ENCODE assay signal across 9 mouse cellular contexts in genomic region chr16:22107897-22108516, GRCm38 (mm10). TPM values are rescaled to one million over a fixed set of nuclear protein-coding genes. Genes with fewer than 3 reads are reported as not detected.
DNase-seq lines count a peak whose midpoint lies in the region; ATAC-seq lines count a peak whose summit lies in the region.
"Had no signal": no experiment of that assay in that cellular context is flagged by ENCODE, and none has a peak within 500 bp of the region (broad histone marks: within the 10 kb centered on the region; RNA-seq: fewer than 3 reads in every experiment).

No protein-coding gene starts in this region.

- no peak overlapping the region for H3K9ac ChIP-seq in kidney, embryonic 16.5 days (replicated peaks; ENCODE audit: low read length)
- no peak overlapping the region; the same call in 1 of the 2 replicates for H3K9ac ChIP-seq in heart, embryonic 15.5 days
- H3K9ac ChIP-seq: limb, embryonic 12.5 days had no signal

- intact Hi-C loops in left cerebral cortex, postnatal 10 days (cut with DNase I) = loop anchor here (5.0 kb wide), 1 partner anchor 184 kb away; no protein-coding TSS in a partner anchor

- no peaks in the 10 kb centered on the region for H3K36me3 ChIP-seq in kidney, embryonic 16.5 days (ENCODE audit: insufficient read depth, low read length)
- no peaks in the 10 kb centered on the region for H3K36me3 ChIP-seq in heart, embryonic 15.5 days

- peaks cover 7% of the 10 kb centered on the region; the same call in 1 of the 2 replicates for H3K4me1 ChIP-seq in kidney, embryonic 16.5 days (ENCODE audit: insufficient read depth, low read length)
- peaks cover 38% of the 10 kb centered on the region for H3K4me1 ChIP-seq in heart, embryonic 15.5 days (replicated peaks)

- no peaks in the 10 kb centered on the region for H3K9me3 ChIP-seq in kidney, embryonic 16.5 days (ENCODE audit: low read length)
- H3K9me3 ChIP-seq in heart, embryonic 15.5 days (replicated peaks) = no peaks in the 10 kb centered on the region
- H3K9me3 ChIP-seq: limb, embryonic 12.5 days had no signal

- H3K4me3 ChIP-seq in kidney, embryonic 16.5 days (ENCODE audit: low read length) = no peak overlapping the region
- H3K4me3 ChIP-seq in heart, embryonic 15.5 days = peak overlapping the region; percentile 16
- H3K4me3 ChIP-seq: limb, embryonic 12.5 days had no signal

- H3K27me3 ChIP-seq in kidney, embryonic 16.5 days (ENCODE audit: insufficient read depth, low read length) = no peaks in the 10 kb centered on the region
- H3K27me3 ChIP-seq in heart, embryonic 15.5 days = no peaks in the 10 kb centered on the region
- H3K27me3 ChIP-seq: limb, embryonic 12.5 days had no signal

- no peak overlapping the region for H3K27ac ChIP-seq in kidney, embryonic 16.5 days (ENCODE audit: low read length)
- peak overlapping the region; percentile 65 for H3K27ac ChIP-seq in heart, embryonic 15.5 days
- H3K27ac ChIP-seq: limb, embryonic 12.5 days had no signal

- DNase-seq in kidney, adult 18-20 months = peak; percentile 58
- DNase-seq in Muller cell, postnatal 12 days (ENCODE audit: inconsistent ontology term) = peak; percentile 93
- peak; percentile 17 for DNase-seq in cerebellum, adult 9-11 months
- DNase-seq in left cerebral cortex, postnatal 10 days (ENCODE audit: extremely low spot score in 1 of 2, low spot score in 2 of 2) = peak; percentile 38 to 39
- DNase-seq in retina, postnatal 1 day = peak; percentile 81
- DNase-seq in embryo, embryonic 10 days (ENCODE audit: low spot score) = no peak

- ATAC-seq in kidney, embryonic 16.5 days (ENCODE audit: low FRiP score, low TSS enrichment) = no peak
- ATAC-seq in heart, embryonic 15.5 days (replicated peaks; ENCODE audit: insufficient number of reproducible peaks, insufficient read depth, low FRiP score, low read depth) = peak; percentile 86

- WGBS in kidney, embryonic 16.5 days = 61% methylated on average over 7 of the region's 7 CpGs
- WGBS in heart, embryonic 15.5 days = 23% methylated on average over 7 of the region's 7 CpGs

- H3K4me2 ChIP-seq in kidney, embryonic 16.5 days (replicated peaks; ENCODE audit: low read depth, low read length) = no peak overlapping the region
- H3K4me2 ChIP-seq in heart, embryonic 15.5 days = peak overlapping the region; percentile 49
- H3K4me2 ChIP-seq: limb, embryonic 12.5 days had no signal

RNA-seq across cellular contexts. Expression of gene Igf2bp2, which starts 55.1 kb away (rescaled TPM):
- polyA plus RNA-seq in kidney, embryonic 16.5 days (2015; fragmentation: Nextera tagmentation; extraction: Ambion mirVana) = 84.5 and 98.6 TPM in 2 replicates
- 34.5 and 43.1 TPM in 2 replicates for polyA plus RNA-seq in heart, embryonic 15.5 days (2015; fragmentation: Nextera tagmentation; extraction: Ambion mirVana)
- total RNA-seq in left cerebral cortex, postnatal 10 days (2021) = 1 to 10 TPM; 1.9 to 2.6 TPM
